7 mouse cellular contexts compared by ENCODE assay signal in the genomic region with DNA sequence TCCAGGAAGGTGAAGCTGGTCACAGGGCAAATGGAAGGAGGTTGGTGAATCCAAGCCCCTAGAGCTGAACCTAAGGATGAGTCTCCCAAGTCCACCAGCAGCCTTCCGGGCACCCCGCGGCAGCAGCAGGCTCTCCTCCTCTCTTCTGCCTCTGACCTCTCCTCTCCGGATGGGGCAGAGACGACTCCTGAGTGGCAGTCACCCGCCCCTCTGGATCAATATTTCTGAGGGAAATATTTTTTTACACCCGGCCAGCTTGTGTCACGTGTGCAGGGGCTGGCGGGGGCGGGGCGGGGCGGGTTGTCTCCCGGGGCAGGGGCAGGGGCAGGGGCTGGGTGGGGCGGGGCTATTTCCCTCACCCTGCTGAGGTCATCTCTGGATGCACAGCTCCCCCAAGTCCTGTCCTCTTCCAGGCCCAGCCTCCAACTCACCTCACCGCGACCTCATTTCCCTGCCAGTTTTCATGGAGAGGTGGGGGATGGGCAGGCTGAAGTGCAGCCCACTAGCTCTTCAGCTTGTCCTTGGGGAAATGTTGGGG. TPM values are rescaled to one million over a fixed set of nuclear protein-coding genes. Genes with fewer than 3 reads are reported as not detected.
DNase-seq lines count a peak whose midpoint lies in the region; ATAC-seq lines count a peak whose summit lies in the region.

No protein-coding gene starts in this region.

- H3K27ac ChIP-seq in forebrain, embryonic 14.5 days (ENCODE audit: low read depth, low read length) = no peak overlapping the region
- peak overlapping the region; percentile 79 for H3K27ac ChIP-seq in hindbrain, embryonic 10.5 days
- no peak overlapping the region for H3K27ac ChIP-seq in limb, embryonic 13.5 days
- peak overlapping the region; percentile 64; the same call in 1 of the 2 replicates for H3K27ac ChIP-seq in neural tube, embryonic 13.5 days (replicated peaks)

- no peak overlapping the region for H3K4me3 ChIP-seq in forebrain, embryonic 14.5 days (ENCODE audit: low read depth, low read length)
- peak overlapping the region; percentile 37 for H3K4me3 ChIP-seq in hindbrain, embryonic 10.5 days
- peak overlapping the region; percentile 25 for H3K4me3 ChIP-seq in limb, embryonic 13.5 days
- peak overlapping the region; percentile 14; the same call in 1 of the 2 replicates for H3K4me3 ChIP-seq in neural tube, embryonic 13.5 days

- DNase-seq in adrenal gland, postnatal 36 days = peak; percentile 13 to 31
- no peak for DNase-seq in forebrain, embryonic 14.5 days (ENCODE audit: low spot score)
- peak; percentile 69 for DNase-seq in hindbrain, embryonic 10.5 days (ENCODE audit: low spot score)
- DNase-seq in right cerebral cortex, postnatal 10 days (ENCODE audit: low spot score in 2 of 2) = no peak

- H3K9me3 ChIP-seq in forebrain, embryonic 14.5 days (replicated peaks; ENCODE audit: control insufficient read depth, low read length) = no peaks in the 10 kb centered on the region
- H3K9me3 ChIP-seq in hindbrain, embryonic 10.5 days = no peaks in the 10 kb centered on the region
- H3K9me3 ChIP-seq in limb, embryonic 13.5 days = no peaks in the 10 kb centered on the region
- no peaks in the 10 kb centered on the region for H3K9me3 ChIP-seq in neural tube, embryonic 13.5 days

- peak; percentile 42; the same call in 1 of the 2 replicates for ATAC-seq in forebrain, embryonic 14.5 days
- ATAC-seq in limb, embryonic 13.5 days (ENCODE audit: low FRiP score, low read depth) = peak; percentile 75; the same call in 1 of the 2 replicates
- peak; percentile 79 for ATAC-seq in neural tube, embryonic 13.5 days (ENCODE audit: low read depth)
- no peak for ATAC-seq in activated CD4-positive, CD25-positive, alpha-beta regulatory T cell, adult 4 months

- no peaks in the 10 kb centered on the region for H3K36me3 ChIP-seq in forebrain, embryonic 14.5 days (ENCODE audit: control insufficient read depth, insufficient read depth, low read length)
- no peaks in the 10 kb centered on the region for H3K36me3 ChIP-seq in hindbrain, embryonic 10.5 days
- H3K36me3 ChIP-seq in limb, embryonic 13.5 days = no peaks in the 10 kb centered on the region
- no peaks in the 10 kb centered on the region for H3K36me3 ChIP-seq in neural tube, embryonic 13.5 days

- H3K27me3 ChIP-seq in forebrain, embryonic 14.5 days (replicated peaks; ENCODE audit: control insufficient read depth, insufficient read depth, low read length) = no peaks in the 10 kb centered on the region
- H3K27me3 ChIP-seq in hindbrain, embryonic 10.5 days (ENCODE audit: insufficient read depth, poor library complexity, severe bottlenecking) = no peaks in the 10 kb centered on the region
- H3K27me3 ChIP-seq in limb, embryonic 13.5 days = no peaks in the 10 kb centered on the region
- H3K27me3 ChIP-seq in neural tube, embryonic 13.5 days = no peaks in the 10 kb centered on the region

- peak overlapping the region; percentile 39 for H3K4me2 ChIP-seq in forebrain, embryonic 14.5 days (ENCODE audit: low read length)
- H3K4me2 ChIP-seq in limb, embryonic 13.5 days (replicated peaks) = peak overlapping the region; percentile 56
- peak overlapping the region; percentile 52 for H3K4me2 ChIP-seq in neural tube, embryonic 13.5 days

- peaks cover 5% of the 10 kb centered on the region; the same call in 1 of the 2 replicates for H3K4me1 ChIP-seq in forebrain, embryonic 14.5 days (ENCODE audit: control insufficient read depth, insufficient read depth, low read length)
- H3K4me1 ChIP-seq in hindbrain, embryonic 10.5 days (replicated peaks) = peaks cover 23% of the 10 kb centered on the region
- peaks cover 16% of the 10 kb centered on the region for H3K4me1 ChIP-seq in limb, embryonic 13.5 days
- H3K4me1 ChIP-seq in neural tube, embryonic 13.5 days (replicated peaks) = peaks cover 15% of the 10 kb centered on the region

- H3K9ac ChIP-seq in forebrain, embryonic 14.5 days (ENCODE audit: low read length) = no peak overlapping the region
- H3K9ac ChIP-seq in limb, embryonic 13.5 days = no peak overlapping the region
- peak overlapping the region; percentile 45 for H3K9ac ChIP-seq in neural tube, embryonic 13.5 days

- 9% methylated on average over 16 of the region's 16 CpGs for WGBS in forebrain, embryonic 14.5 days
- WGBS in hindbrain, embryonic 10.5 days = 5% methylated on average over 16 of the region's 16 CpGs
- 6% methylated on average over 16 of the region's 16 CpGs for WGBS in limb, embryonic 13.5 days
- WGBS in neural tube, embryonic 13.5 days = 3% methylated on average over 16 of the region's 16 CpGs

RNA-seq across cellular contexts. Expression of a gene that starts 28.1 kb away (rescaled TPM):
- under 1 TPM; 0.23 to 0.33 TPM for total RNA-seq in adrenal gland, postnatal 36 days (2021)
- 3.5 and 5.2 TPM in 2 replicates for polyA plus RNA-seq in forebrain, embryonic 14.5 days (2014; fragmentation: Nextera tagmentation; extraction: Ambion mirVana)
- 0.37 and 0.54 TPM in 2 replicates for polyA plus RNA-seq in hindbrain, embryonic 10.5 days (2016; fragmentation: Nextera tagmentation; extraction: Ambion mirVana)
- 1.2 and 1.3 TPM in 2 replicates for polyA plus RNA-seq in limb, embryonic 13.5 days (2015; fragmentation: Nextera tagmentation; extraction: Ambion mirVana)
- 7.7 and 8.2 TPM in 2 replicates for polyA plus RNA-seq in neural tube, embryonic 13.5 days (2015; fragmentation: Nextera tagmentation; extraction: Ambion mirVana)
- not detected for polyA plus RNA-seq in activated CD4-positive, CD25-positive, alpha-beta regulatory T cell, adult 4 months (2017; shearing (Covaris generic))

Comparison
In these comparisons a context has a peak if more than half of its experiments do, and no peak if none do; other contexts are left out.
1. DNase-seq: peak in adrenal gland, postnatal 36 days (2 of 2) and hindbrain, embryonic 10.5 days (single experiment); none in forebrain, embryonic 14.5 days (single experiment) and right cerebral cortex, postnatal 10 days (0 of 2).
2. H3K27ac ChIP-seq: peak in hindbrain, embryonic 10.5 days (single experiment) and neural tube, embryonic 13.5 days (single experiment); none in forebrain, embryonic 14.5 days (single experiment) and limb, embryonic 13.5 days (single experiment).
3. Peak in every context shown above with its lines, with median percentiles within 50 percentile points of each other: H3K4me2 ChIP-seq.